Mouse (Mus musculus) c-Kit-positive CD71-positive TER-119-positive erythroid progenitor cells, embryonic 14.5 days (primary cell): ENCODE measurements at regions not wholly inside any gene's neighbourhood (a gene's known extent, or its start where the extent isn't known, plus 50 kb on each side); places are given as distances from the start of the nearest gene placed in this dataset.
A peak's percentile ranks its signal among the peaks of the same experiment; 100 is the strongest.
"Not testable (repeated sequence)": the region's sequence is repeated elsewhere in the genome, so short reads cannot be mapped to it uniquely, and the experiment has no call there.

ENCODE experiments used
- DNase-seq: peaks from one replicate; pipeline ENCODE4 v3.0.0-alpha.2; 2013; ENCODE audit warnings: low spot score

GRCm38 (mm10) chr17:4425342-4425741 lies 568.8 kb upstream of the Arid1b start:
- DNase-seq, result no peak

DNA sequence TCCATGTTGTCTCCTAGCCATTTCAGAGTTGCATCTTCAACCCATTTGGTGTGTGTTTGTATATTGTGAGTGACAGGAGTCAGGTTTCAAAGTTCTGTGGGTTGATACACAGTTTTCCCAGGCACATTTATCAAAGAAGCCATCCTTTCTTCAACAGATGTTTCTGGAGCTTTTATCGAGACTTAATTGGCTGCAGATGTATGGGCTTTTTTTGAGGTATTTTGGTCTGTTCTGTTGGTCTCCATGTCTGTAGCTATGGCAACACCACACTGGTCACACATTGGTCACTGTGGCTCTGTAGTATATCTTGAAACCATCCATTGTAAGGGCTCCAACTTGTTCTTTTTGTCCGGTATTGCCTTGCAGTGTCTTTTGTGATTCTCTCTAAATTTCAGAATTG lies 565.1 kb upstream of the Arid1b start:
- DNase-seq, result no peak

- DNase-seq, result no peak
Measured at GRCm38 (mm10) chr17:4445606-4446005, 548.5 kb upstream of the Arid1b start.

DNA sequence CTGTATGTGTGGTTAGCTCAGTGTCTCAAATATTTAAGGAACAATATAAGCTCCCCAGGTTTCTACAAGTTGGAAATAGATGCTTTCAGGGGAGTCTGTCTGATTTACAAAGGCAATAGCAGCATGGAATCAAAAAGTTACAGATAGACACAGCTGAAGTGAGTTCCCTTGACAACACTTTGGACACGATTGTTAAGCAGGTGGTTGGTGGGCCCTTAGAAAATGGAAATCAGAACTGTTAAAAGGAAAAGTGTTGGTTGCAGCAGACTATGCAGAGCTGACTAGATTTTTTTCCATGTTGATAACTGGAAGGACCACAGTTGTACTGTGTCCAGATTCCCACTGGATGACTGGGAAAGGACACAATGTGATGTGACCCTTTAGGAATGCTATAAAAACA lies 536.6 kb upstream of the Arid1b start:
- DNase-seq, result no peak

DNA sequence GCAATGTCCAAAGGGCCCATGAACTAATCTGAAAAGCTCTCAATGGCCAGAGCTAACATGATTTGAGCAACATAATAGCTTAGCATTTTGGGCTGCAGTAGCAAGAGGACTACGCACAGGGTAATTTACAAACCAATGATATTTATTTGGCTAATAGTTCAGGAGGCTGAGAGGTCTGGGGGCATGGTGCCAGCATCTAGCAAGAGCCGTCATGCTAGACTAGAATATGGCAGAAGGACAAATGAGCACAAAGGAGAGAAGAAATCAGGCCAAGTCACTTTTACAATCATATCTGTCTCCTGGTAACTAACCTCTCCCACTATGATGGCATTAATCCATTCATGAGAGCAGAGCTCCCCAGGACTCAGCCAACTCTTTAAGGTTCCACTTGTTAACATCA lies 532.6 kb upstream of the Arid1b start:
- DNase-seq, result no peak

- DNase-seq, result no peak
Measured at GRCm38 (mm10) chr17:4464286-4464880, 529.7 kb upstream of the Arid1b start.

GRCm38 (mm10) chr17:4465741-4466140 lies 528.4 kb upstream of the Arid1b start:
- DNase-seq, result no peak

DNA sequence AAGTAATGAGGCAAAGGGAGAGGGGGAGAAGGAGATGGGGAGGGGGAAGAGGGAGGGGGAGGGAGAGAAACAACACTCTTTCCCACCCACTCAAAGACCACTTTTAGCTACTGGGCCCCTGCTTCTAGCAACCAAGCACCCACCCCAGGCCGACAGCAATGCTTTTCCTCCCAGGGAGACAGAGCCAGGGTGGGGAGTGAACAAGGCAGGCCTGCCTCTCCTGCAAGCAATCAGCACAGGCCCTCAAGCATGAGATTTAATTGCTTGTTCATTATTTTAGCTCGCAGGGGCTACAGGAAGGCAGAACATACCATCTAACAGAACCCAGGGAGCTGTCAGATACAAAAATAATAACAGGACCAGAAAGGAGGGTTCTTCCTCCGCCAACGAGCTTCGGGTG lies 521.7 kb upstream of the Arid1b start:
- no peak for DNase-seq

DNA sequence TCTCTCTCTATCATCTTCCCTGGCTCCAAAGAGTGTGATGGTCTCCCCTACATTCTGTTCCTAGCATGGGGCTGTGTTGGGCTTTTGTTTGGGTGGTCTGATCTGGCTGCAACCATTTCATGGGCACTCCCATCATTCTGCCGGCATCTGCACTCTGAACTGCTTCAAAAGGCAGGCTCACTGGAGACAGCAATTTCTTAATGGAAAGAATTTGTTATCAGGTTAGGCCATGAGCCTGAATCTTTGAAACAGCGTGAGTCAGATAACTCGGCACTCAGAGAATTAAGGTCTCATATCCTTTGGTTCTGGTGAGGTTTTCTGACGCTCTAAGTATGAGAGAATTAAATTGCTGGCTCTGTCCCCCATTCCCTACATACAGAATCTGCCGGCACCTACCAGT lies 519.8 kb upstream of the Arid1b start:
- DNase-seq, result peak; percentile 6

GRCm38 (mm10) chr17:4475665-4476064 lies 518.5 kb upstream of the Arid1b start:
- no peak for DNase-seq

DNA sequence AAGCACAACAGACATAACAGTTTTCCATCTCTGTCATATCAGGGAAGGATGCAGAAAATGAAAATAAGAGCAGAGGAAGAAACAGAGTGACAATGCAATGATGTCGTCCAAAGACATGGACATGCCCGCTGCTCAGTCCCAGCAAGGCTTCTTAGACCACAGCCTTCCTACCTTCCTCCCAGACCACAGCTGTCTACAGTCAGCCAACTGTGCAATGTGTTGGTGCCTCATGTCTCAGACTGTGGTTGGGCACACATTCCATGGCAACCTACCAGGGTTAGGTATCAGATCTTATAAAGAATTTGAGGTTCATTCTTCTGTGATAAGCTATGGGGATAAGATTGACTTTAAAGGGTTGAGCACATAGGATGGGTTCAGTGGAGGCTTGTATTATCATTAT lies 499.7 kb upstream of the Arid1b start:
- no peak for DNase-seq

DNA sequence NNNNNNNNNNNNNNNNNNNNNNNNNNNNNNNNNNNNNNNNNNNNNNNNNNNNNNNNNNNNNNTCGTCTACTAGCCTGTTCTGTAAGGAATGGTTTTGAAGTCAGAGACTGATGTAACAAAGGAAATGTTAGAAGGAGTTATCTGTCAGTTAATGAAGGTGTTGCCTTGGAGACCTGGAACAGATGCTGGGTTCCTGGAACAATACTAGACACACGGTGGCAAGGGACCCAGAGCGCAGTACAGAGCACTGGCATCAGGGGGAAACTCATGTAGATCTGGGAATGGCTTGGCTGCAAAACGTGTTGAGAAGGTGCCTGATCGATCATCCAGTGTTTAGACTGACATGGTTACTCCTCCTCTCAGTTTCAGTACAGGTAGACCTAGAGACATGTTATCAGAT lies 493.6 kb upstream of the Arid1b start:
- no peak for DNase-seq

- DNase-seq, result no peak
Measured at GRCm38 (mm10) chr17:4501029-4501428, 493.1 kb upstream of the Arid1b start.

DNA sequence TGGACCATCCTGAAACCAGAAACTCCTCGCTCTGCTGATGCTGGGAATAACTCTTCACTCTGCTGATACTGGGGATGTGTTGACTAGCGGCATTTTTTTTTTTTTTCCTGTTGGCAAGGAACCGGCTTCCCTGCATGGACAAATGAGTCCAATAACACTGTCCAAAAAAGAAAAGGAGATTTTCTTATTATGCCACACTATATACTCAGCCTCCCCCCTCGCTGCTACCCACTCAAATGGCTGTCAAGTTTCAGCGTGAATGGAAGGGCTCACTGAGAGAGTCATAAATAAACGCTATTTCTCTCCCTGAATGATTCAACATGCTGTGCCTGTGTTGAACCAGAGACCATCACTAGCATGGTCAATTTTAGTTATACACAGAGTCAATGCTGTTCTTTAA lies 489.2 kb upstream of the Arid1b start:
- DNase-seq, result no peak

- no peak for DNase-seq
Measured at GRCm38 (mm10) chr17:4509506-4509905, 484.6 kb upstream of the Arid1b start.

- no peak for DNase-seq
Measured at GRCm38 (mm10) chr17:4516141-4516540, 478.0 kb upstream of the Arid1b start.

- DNase-seq, result no peak
Measured at GRCm38 (mm10) chr17:4516846-4517245, 477.3 kb upstream of the Arid1b start.

DNA sequence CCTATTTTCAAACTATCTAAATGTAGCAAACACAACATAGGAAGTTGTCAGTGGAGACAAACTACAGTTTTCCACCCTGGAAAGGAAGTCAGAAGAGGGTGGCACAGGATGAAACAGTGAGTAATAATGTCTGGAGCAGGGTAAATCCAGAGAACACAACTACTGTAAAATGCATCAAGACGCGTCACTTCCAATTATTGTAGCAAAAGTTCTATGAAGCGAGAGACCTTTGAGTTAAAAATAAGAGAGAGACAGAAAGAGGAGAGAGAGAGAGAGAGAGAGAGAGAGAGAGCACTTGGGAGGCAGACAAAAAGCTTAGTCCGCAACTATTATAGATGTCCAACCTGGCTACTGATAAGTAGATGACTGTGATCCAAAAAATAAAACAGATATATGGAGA lies 473.1 kb upstream of the Arid1b start:
- DNase-seq, result no peak

GRCm38 (mm10) chr17:4526466-4526865 lies 467.7 kb upstream of the Arid1b start:
- DNase-seq, result no peak

GRCm38 (mm10) chr17:4532126-4532525 lies 462.0 kb upstream of the Arid1b start:
- no peak for DNase-seq

DNA sequence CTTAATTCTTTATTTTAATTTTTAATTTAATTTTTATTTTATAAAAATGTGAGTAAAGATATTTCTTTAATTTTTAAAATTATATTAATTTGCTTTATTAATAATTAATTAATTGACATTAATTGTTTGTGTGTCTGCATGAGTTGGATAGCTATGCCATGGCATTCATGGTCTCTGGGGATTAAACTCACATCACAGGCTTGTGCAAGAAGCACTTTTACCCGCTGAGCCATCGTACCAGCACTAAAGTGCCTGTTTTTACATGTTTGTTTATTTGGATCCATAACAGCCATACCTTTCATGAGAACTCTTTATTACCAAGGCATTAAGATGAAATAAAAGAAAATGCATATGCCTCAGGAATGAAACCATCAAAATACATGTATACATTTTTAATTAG lies 453.7 kb upstream of the Arid1b start:
- no peak for DNase-seq

GRCm38 (mm10) chr17:4541020-4541743 lies 452.9 kb upstream of the Arid1b start:
- no peak for DNase-seq

GRCm38 (mm10) chr17:4546579-4546978 lies 447.6 kb upstream of the Arid1b start:
- no peak for DNase-seq

DNA sequence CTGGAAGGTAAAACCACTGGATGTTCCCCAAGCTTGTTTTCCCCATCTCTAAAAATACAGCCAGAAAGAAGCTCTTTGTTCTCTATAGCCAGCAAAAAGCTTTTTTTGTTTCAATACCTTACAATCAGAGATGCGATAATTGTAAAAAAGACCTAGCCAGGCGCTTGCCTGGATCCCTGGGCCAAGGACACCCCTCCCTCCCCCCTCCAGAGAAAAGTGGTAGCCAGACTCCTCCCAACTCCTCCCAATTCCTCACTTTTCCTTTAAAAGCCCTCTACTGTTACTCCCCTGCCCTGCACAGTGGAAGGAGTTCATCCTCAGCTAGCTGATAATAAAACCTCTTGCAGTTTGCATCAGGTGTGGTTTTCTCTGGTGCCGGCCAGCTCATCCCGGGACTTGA lies 441.1 kb upstream of the Arid1b start:
- DNase-seq, result not testable (repeated sequence)
